Mouse (Mus musculus): ENCODE data around the gene Stk11.
A peak's percentile ranks its signal among the peaks of the same experiment; 100 is the strongest.

Gene Stk11

GRCm38 (mm10) chr10:80095547-80095946 lies 20.1 kb upstream of the Stk11 start:
- no peak for DNase-seq (ENCODE audit: low spot score in 2 of 2)

DNA sequence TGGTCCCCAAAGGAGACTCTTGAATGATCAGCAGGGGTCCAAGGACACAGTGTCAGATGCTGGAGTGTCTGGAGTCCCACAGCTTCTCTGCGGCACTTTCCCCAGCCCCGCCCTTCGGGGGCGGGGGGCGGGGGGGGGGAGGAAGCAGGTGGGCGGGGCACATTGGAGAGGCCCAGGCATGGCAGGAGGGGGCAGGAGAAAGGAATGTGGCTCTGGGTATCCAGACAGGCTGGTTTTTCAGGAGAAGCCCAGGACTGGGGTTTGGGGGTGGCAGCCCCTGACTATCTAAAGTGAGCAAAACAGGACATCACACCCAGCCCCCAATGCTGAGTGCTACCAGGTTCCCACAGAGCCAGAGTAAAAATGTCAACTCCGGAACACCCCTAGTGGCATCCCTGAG lies 18.3 kb upstream of the Stk11 start:
- no peak for DNase-seq (ENCODE audit: low spot score in 2 of 2)

DNA sequence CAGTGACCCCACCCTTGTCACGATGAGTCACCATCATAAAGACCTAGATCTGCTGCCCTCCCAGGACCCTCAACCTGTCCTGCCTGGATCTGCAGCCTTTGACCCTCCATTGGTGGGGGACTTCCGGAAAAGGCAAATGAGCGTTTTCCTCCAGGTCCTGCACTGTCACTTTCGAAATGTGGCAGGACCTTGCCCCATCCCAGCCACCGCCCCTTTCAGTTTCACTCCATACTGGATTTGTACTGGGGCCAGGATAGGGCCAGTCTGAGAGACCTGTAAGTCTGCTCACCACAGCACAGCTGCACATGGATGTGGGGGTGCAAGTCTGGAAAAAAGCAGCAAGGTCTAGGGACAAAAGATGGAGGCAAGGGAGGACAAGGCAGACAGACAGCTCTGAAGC lies 17.0 kb upstream of the Stk11 start:
- no peak for DNase-seq (ENCODE audit: low spot score in 2 of 2)

DNA sequence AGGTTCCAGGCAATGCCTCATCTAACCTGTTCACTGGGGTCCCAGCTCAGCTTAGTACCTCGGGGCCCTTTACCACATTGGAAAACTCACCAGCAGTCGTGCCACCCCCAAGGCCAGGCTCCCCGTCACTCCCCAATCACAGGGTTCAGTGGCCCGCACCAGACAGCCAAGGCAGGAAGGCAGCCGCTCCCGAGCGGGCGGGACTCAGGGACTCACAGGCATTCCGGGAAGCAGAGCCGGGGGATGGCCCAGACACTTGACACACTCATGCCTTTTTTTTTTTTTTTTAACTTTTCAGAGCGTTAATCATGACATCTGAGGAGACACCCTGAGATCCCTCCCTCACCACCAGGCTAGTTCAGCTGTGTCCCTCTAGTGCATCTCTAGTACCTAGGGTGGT lies 14.6 kb upstream of the Stk11 start:
- DNase-seq (ENCODE audit: low spot score in 2 of 2): no peak

DNA sequence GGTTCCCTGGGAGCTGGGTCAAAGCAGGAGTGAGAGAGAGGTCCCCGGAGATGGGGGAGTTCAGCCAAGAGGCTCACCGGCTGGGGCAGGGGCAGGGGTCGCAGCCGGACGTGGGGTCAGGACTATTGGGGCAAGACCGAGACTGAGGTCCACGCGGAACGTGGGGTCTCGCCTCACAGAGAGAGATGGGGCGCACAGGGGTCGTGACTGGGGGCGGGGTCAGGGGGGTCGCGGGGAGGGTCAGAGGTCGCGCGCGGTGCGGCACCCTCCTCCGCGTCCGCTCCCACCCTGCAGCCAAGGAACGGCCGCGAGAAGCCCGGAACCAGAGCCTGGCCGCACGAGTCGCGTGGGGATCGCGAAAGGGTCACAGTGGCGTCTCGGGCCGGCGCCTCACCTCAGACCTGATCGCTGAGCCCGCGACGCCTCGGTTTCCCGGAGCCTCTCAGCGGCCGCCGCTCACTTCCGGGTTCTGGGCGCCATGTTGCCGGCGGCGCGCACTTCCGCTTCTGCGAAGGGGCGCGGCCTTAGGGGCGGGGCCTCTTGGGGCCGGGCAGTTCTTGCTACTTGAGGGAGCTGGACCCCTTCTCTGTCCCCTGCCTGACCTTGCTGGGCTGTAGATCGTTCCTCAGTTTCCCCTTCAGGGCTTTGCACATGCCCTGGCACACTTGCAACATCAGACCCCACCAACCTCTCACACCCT lies 13.2 kb upstream of the Stk11 start:
- peak; percentile 83 to 91 for DNase-seq (ENCODE audit: low spot score in 2 of 2)

- DNase-seq (ENCODE audit: low spot score in 2 of 2): no peak
Measured at GRCm38 (mm10) chr10:80103032-80103431, 12.6 kb upstream of the Stk11 start.

GRCm38 (mm10) chr10:80104181-80104580 lies 11.4 kb upstream of the Stk11 start:
- no peak for DNase-seq (ENCODE audit: low spot score in 2 of 2)

DNA sequence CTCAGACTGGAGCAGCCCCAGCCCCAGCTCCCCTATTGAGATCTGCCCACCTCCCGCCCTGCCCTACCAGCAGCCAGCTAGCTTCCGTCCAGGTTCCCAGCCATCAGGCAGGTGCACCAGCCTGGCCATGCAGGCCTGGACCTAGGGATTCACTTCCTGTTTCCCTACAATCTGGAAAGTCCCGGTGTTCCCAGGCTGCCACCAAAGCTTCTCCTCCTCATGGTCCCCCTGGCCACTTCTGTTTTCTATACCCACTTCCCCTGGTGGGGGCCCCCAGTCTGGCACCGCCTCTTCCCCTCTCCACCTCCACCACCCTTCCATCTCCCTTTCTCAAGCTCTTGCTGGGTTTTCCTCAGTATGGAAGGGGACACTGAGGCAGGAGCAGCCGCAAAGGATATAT lies 10.1 kb upstream of the Stk11 start, which contains the start of gene Sbno2:
Gene Sbno2 (minus strand): TSS at position 112 of the 400 bp plus-strand sequence.
- DNase-seq (ENCODE audit: low spot score in 2 of 2): no peak

GRCm38 (mm10) chr10:80105926-80106325 lies 9.7 kb upstream of the Stk11 start:
- DNase-seq (ENCODE audit: low spot score in 2 of 2): no peak

DNA sequence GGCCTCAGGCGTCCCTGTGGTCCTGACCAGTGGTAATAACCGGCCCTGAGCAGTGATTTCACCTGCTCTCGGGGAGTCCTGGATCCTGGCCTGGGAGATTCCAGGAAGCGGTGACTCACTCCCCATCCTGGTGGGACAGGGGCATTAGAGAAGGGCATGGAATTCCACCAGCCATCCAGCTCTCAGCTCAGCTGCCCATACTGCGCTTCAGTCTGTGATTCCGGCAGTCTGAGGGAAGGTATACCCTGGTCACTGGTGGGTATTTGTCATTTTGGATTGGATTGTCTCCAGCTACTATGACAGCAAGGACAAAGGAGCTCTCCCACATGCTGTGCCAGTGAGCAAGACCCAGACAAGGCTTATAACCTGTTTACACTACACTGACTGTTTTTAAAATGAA lies 7.9 kb upstream of the Stk11 start:
- DNase-seq (ENCODE audit: low spot score in 2 of 2): no peak

GRCm38 (mm10) chr10:80114341-80115284 lies 990 bp upstream of the Stk11 start:
- DNase-seq (ENCODE audit: low spot score in 2 of 2): peak; percentile 82 to 97

GRCm38 (mm10) chr10:80115944-80116335 lies 337 bp downstream of the Stk11 start:
- no peak for DNase-seq (ENCODE audit: low spot score in 2 of 2)

GRCm38 (mm10) chr10:80116563-80116926 lies 942 bp downstream of the Stk11 start:
- DNase-seq (ENCODE audit: low spot score in 2 of 2): no peak

DNA sequence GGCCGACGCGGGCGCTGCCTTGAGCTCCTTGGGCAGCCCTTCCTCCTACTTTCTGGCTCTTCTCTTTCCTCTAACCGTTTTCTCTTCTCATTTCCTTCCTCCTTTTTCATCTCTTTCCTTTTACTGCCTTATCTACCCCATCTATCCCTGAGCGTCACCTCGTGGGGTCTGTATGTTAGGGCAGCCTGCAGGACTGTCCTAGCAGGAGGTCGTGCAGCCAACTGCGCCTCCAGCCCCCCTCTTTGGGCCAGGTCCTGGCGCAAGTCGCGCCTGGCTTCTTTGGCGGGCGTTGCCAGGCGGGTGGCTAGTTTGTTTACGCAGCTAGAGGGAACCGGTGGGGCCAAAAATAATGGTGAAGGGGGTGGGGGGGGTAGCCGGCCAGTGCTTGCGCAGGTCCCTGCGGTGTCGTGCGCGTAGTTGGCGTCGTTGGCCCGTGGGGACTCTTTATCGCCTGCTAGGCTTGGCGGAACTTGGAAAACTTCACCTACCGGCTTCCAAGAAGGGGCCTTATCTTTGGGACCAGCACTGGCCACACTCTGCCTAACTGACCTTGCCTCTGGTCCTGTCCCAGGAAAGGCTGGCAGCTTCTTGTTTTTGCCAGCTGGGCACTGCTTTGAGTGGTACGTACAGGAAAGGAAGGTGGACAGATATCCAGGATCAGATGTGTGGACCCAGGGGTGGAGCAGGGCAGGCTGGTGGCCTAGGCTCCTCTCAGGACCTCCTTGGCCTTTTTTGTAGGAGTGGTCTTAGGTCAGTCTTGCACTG lies 1.5 kb downstream of the Stk11 start:
- DNase-seq (ENCODE audit: low spot score in 2 of 2): no peak

- DNase-seq (ENCODE audit: low spot score in 2 of 2): no peak
Measured at GRCm38 (mm10) chr10:80117736-80118135, 2.1 kb downstream of the Stk11 start.

GRCm38 (mm10) chr10:80118552-80118951 lies 2.9 kb downstream of the Stk11 start:
- no peak for DNase-seq (ENCODE audit: low spot score in 2 of 2)

DNA sequence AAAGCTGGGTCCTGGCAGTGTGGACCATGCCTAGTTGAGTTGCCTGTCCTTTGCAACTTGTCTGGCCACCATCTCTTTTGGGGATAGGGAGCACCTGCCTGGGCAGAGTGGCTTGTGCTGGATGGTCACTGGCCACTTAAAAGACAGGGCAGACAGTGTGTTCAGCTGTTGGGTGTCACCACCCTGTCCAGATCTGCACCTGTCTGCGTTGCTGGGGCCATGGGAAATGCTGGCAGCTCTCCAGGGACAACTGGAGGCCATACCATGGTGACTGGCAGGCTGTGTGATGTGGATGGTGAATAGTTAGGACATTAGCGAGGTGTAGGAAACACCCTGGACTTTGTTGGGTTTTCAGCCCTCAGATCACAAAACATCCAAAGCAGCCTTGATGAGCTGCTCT lies 4.5 kb downstream of the Stk11 start:
- DNase-seq (ENCODE audit: low spot score in 2 of 2): no peak

DNA sequence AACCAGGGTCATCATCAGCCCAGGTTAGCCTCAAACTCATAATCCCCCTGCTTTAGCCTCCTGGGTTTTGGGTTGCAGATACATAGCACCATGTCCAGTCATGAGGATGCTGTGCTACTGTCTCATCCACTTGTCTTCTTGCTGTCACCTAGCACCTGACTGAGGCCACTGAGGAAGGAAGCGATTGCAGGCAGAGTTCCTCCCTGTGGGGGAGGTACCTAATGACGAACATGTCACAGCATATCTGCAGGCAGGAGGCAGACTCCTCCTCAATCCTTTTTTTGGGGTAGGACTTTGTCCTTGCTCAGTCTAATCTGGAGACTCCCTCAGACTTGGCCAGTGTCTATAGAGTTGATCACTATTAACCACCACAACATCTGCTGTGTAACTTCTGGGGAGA lies 6.0 kb downstream of the Stk11 start:
- DNase-seq (ENCODE audit: low spot score in 2 of 2): no peak

- no peak for DNase-seq (ENCODE audit: low spot score in 2 of 2)
Measured at GRCm38 (mm10) chr10:80123932-80124562, 8.4 kb downstream of the Stk11 start.

DNA sequence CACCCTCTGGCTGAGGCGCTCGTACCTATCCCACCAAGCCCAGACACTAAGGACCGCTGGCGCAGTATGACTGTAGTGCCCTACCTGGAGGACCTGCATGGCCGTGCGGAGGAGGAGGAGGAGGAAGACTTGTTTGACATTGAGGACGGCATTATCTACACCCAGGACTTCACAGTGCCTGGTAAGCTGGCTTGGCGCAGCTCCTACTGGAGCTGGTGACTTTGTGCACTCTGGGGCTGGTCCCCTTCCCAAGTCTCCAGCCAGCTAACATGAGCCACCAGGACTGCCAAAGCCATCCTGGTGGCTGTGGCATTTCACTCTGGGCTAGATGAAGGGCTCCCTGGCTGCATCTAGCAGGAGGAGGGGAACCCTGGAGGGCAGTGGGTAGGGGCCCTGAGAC lies 12.3 kb downstream of the Stk11 start:
- no peak for DNase-seq (ENCODE audit: low spot score in 2 of 2)

DNA sequence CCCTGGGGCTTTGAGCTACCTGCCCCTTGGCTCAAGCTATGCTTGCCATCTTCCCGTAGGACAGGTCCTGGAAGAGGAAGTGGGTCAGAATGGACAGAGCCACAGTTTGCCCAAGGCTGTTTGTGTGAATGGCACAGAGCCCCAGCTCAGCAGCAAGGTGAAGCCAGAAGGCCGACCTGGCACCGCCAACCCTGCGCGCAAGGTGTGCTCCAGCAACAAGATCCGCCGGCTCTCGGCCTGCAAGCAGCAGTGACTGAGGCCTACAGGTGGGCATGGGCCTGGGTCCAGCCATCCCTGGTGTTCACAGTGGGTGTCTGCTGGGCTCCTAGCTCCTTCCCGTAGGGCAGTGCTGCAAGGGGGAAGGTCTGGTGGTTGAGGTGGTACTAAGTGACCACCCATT lies 14.2 kb downstream of the Stk11 start:
- DNase-seq (ENCODE audit: low spot score in 2 of 2): peak in 1 of 2 experiments; percentile 21

All from urinary bladder, postnatal 4 days (tissue).